Mouse (Mus musculus) hindbrain, postnatal 0 days (tissue): ENCODE measurements around the gene Slc22a1. TPM values are rescaled to one million over a fixed set of nuclear protein-coding genes. Genes with fewer than 3 reads are reported as not detected.

Experiments
- ATAC-seq: fragments of 200-750 bp; cut with Nextera tagmentation; 2 replicates; pipeline ENCODE4 v1.8.0; 2017; ENCODE audit warnings: mild to moderate bottlenecking, moderate TSS enrichment, moderate library complexity
- DNase-seq: peaks from one replicate; pipeline ENCODE4 v3.0.0-alpha.2; 2015; ENCODE audit warnings: low spot score
- H3K27ac ChIP-seq: fragments of 300-500 bp; sonication (generic); 2 replicates; pipeline ENCODE4 v1.5.1; 2014; ENCODE audit warnings: mild to moderate bottlenecking
- H3K27me3 ChIP-seq: fragments of 300-500 bp; sonication (generic); 2 replicates; pipeline ENCODE4 v1.6.1; 2014; ENCODE audit warnings: low read length, mixed read lengths; ENCODE audit not compliant: insufficient read depth
- H3K36me3 ChIP-seq: fragments of 300-500 bp; sonication (generic); 2 replicates; pipeline ENCODE4 v1.6.1; 2014; ENCODE audit warnings: low read length, mixed read lengths; ENCODE audit not compliant: insufficient read depth
- H3K4me1 ChIP-seq: fragments of 300-500 bp; sonication (generic); 2 replicates; pipeline ENCODE4 v1.6.1; 2014; ENCODE audit warnings: antibody characterized with exemption, low read length, mixed read lengths; ENCODE audit not compliant: insufficient read depth
- H3K4me2 ChIP-seq: fragments of 300-500 bp; sonication (generic); 2 replicates; pipeline ENCODE4 v1.6.1; 2014; ENCODE audit warnings: low read depth, mild to moderate bottlenecking, low read length, moderate library complexity, mixed read lengths
- H3K4me3 ChIP-seq: fragments of 300-500 bp; sonication (generic); 2 replicates; pipeline ENCODE4 v1.5.1; 2014; ENCODE audit warnings: low read length
- H3K9ac ChIP-seq: fragments of 300-500 bp; sonication (generic); replicated peaks from 2 replicates; pipeline ENCODE4 v1.6.1; 2014; ENCODE audit warnings: mild to moderate bottlenecking, low read length, moderate library complexity, mixed read lengths
- H3K9me3 ChIP-seq: fragments of 300-500 bp; sonication (generic); 2 replicates; pipeline ENCODE4 v1.6.1; 2016; ENCODE audit warnings: low read length, mixed read lengths
- CTCF ChIP-seq: IDR thresholded peaks from 2 replicates; pipeline ENCODE4 v1.5.1; 2016; ENCODE audit warnings: antibody characterized with exemption, control low read depth, low read depth
- WGBS: fragments of 180-500 bp; shearing (Covaris S2); extraction: QIAGEN DNeasy Blood & Tissue Kit; methylation state at CpG from one replicate; pipeline ENCODE4 v1.1.7; 2014; 5-methylcytosine and 5-hydroxymethylcytosine counted together
- polyA plus RNA-seq: library from polyadenylated mRNA; unstranded; fragments of >200 nt; fragmentation: Nextera tagmentation; extraction: Ambion mirVana; gene quantifications from 2 replicates; pipeline ENCODE4 v1.2.1, GENCODE M21; 2015
- total RNA-seq: library from RNA; depleted of rRNA; stranded (reverse); fragments of >200 nt; gene quantifications from 2 replicates; pipeline ENCODE4 v1.2.3, GENCODE M21; 2014

The Slc22a1 gene
- total and polyA plus RNA-seq, 2 experiments from 2014 or later = 0.10 to 0.26 TPM

DNA sequence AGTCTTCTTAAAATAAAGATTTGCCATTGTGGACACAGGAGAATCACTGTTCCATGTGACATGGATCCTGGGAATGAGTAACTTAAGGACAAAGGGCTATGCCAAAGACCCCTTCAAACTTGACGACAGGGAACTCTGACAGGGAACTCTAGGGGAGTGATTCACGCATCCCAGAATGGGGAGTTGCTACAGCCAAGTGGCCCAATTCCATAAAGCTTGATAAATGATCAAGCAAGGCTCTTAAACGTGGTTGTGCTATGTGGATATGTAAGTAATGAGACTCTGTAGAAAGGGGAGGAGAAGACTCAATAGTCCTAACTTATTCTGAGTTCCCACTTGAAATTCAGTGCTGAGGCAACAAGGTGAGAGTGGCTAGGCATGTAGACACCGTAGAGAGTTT, 40.8 kb downstream of the Slc22a1 start:
- WGBS = 54% methylated on average over 4 of the region's 4 CpGs
- no peaks in the 10 kb centered on the region for H3K27me3 ChIP-seq
- no peak overlapping the region for H3K27ac ChIP-seq
- no peaks in the 10 kb centered on the region for H3K9me3 ChIP-seq
- DNase-seq = no peak
- H3K4me1 ChIP-seq = 0 out of 2 replicates have a peak, but pooled peaks cover 6% of the 10 kb centered on the region
- H3K4me3 ChIP-seq = no peak overlapping the region
- no peak for ATAC-seq
- H3K4me2 ChIP-seq = no peak overlapping the region
- H3K36me3 ChIP-seq = no peaks in the 10 kb centered on the region
- no peak for TF ChIP-seq CTCF
- H3K9ac ChIP-seq = no peak overlapping the region

DNA sequence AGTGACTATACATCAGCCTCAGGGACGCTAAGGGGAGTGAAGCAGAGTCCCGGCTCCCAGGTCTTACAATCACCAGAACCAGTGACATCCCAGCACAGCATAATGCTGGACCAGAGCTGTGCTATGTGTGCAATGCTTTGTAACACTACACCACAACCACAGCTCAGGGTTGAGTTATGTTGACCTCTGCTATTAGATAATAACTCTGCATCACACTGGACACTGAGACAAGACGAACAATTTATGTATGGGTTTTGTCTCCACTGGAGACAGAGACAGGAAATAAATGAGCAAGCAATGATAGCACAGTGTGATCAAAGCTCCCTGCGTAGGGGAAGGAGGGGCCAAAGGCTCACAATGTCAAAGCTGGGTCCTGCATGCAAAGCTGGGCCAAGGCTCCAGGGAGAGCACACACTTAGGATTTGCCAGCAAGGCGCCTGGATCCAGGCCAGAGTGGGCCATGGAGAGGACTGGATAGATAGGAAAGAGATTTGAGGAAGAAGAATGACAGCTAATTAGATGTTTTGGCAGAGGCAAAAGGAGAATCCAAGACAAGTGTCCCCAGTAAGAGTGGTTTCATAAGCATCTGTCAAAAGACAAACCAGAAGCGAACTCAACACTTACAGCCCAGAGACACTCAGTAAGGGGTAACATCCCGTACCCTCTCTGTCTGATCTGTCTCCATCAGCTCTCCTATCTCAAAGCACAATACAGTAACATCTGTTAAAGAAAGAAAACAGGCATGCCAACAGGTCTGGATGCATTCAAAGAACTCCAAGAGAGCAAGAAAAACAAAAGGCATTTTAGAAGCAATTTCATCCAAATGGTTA, 43.6 kb downstream of the Slc22a1 start:
- H3K27ac ChIP-seq = no peak overlapping the region
- no peaks in the 10 kb centered on the region for H3K36me3 ChIP-seq
- no peaks in the 10 kb centered on the region for H3K9me3 ChIP-seq
- 0 out of 2 replicates have a peak, but pooled peaks cover 6% of the 10 kb centered on the region for H3K4me1 ChIP-seq
- H3K4me3 ChIP-seq = no peak overlapping the region
- TF ChIP-seq CTCF = no peak
- H3K9ac ChIP-seq = no peak overlapping the region
- H3K4me2 ChIP-seq = no peak overlapping the region
- DNase-seq (peak; percentile 43), ATAC-seq (no peak)
- WGBS = 30% methylated on average over 7 of the region's 7 CpGs
- no peaks in the 10 kb centered on the region for H3K27me3 ChIP-seq

DNA sequence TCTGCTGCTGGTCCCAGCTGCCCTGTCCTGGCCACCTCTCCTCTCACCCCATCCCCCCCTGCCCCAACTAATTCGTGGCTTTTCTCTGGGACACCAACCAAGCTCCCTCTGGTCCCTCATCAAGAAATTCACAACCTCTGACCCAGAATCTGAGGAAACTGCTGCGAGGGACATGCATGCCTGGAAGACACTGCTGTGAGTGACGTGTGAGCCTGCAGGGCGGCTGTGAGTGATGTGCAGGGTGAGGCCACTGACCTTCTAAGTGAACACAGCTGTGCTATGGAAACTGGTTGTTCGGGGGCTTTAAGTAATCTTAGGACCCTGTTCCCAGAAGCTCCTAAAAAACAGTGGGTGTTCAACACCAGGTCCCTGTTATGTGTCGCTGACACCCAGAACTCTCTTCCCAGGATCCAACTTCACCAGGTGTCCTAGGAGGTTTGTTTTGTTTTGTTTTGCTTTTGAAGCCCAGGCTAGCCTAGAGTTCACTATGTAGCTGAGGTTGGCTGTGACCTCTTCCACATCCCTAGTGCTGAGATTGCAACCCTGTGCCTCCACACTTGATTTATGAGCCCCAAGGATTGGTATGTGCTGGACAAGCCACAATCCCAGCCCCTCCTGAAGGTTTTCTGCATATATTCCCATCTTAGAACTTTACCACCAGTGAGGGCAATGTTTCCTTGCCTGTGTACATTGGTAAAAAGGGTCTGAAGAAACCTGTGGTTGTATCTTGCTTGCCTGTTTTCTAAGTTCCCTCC, 44.5 kb downstream of the Slc22a1 start:
- Histone ChIP-seq H3K4me1 (0 out of 2 replicates have a peak, but pooled peaks cover 6% of the 10 kb centered on the region), H3K27me3 (no peaks in the 10 kb centered on the region), H3K9me3 (no peaks in the 10 kb centered on the region), H3K27ac (no peak overlapping the region), H3K4me3 (no peak overlapping the region), H3K36me3 (no peaks in the 10 kb centered on the region), H3K9ac (no peak overlapping the region), H3K4me2 (no peak overlapping the region)
- DNase-seq (no peak), ATAC-seq (no peak)
- WGBS = 50% methylated on average over 6 of the region's 6 CpGs
- TF ChIP-seq CTCF = no peak

DNA sequence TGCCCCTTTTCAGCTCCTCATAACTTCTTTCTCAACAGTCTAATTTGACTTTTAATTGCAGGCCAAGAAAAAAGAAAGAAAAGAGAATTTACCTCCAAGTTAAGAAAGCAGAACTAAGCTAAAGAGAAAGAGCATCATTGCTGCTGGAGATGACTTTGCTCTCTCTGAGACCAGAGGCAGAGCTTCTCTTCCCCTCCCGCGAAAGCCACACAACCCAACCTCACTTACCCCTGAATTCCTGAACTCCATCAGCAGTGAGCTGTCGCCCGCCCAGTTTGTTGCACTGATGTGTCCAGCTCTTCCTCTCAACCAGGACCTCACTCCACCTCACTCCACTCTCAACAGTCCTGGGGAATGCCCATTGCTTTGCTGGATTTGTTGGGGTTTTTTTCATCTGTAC, 47.6 kb downstream of the Slc22a1 start:
- H3K27ac ChIP-seq = no peak overlapping the region
- DNase-seq (no peak), ATAC-seq (no peak)
- no peaks in the 10 kb centered on the region for H3K27me3 ChIP-seq
- WGBS = 88% methylated on average over 4 of the region's 4 CpGs
- H3K4me3 ChIP-seq = no peak overlapping the region
- TF ChIP-seq CTCF = no peak
- H3K36me3 ChIP-seq = no peaks in the 10 kb centered on the region
- H3K9me3 ChIP-seq = peaks cover 3% of the 10 kb centered on the region; the same call in 1 of the 2 replicates
- no peak overlapping the region for H3K4me2 ChIP-seq
- H3K4me1 ChIP-seq = 0 out of 2 replicates have a peak, but pooled peaks cover 6% of the 10 kb centered on the region
- H3K9ac ChIP-seq = no peak overlapping the region

DNA sequence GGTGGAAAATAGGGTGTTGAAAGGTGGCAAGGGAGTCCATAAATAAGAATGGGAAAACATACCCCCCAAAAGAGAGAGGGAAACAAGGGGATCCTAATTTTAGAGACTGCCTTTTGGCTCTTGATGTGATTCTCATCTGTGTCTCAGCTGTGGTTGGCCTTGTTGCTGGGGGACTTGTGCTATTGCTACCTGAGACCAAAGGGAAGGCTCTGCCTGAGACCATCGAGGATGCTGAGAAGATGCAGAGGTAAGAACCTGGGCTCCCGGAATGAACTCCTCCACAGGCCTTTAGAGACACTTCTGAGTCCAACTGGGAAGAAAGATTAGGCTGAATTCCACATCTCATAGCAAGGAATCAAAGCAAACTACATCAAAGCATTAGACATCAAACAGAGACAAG, 56.0 kb downstream of the Slc22a1 start:
- Histone ChIP-seq H3K36me3 (no peaks in the 10 kb centered on the region), H3K4me2 (no peak overlapping the region), H3K27me3 (no peaks in the 10 kb centered on the region), H3K4me1 (no peaks in the 10 kb centered on the region), H3K4me3 (no peak overlapping the region), H3K9ac (no peak overlapping the region), H3K9me3 (no peaks in the 10 kb centered on the region), H3K27ac (no peak overlapping the region)
- no peak for ATAC-seq
- no peak for TF ChIP-seq CTCF
- 80% methylated on average over 2 of the region's 2 CpGs for WGBS
- no peak for DNase-seq

DNA sequence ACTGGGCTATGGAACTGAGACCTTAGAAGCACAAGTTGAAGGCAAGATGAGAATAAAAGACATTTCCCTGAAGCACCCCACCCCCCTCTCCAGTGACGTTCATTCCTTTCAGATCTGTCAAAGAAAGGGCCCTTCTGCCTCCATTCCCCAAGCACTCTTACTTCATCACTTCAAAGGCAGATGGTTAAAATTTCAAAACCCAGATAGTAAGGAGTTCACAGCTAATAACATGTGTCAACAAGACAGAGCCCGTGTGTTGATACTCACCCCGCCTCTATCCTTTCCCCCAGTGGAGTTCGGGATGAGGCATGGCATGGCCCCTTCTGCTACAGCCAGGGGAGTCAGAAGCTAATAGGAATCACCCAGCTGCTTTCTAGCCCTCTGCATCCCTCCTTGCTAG, 60.2 kb downstream of the Slc22a1 start:
- Histone ChIP-seq H3K36me3 (no peaks in the 10 kb centered on the region), H3K27ac (no peak overlapping the region), H3K9ac (no peak overlapping the region), H3K9me3 (no peaks in the 10 kb centered on the region), H3K4me2 (no peak overlapping the region), H3K4me1 (no peaks in the 10 kb centered on the region), H3K27me3 (no peaks in the 10 kb centered on the region), H3K4me3 (no peak overlapping the region)
- whole genome bisulfite sequencing = 76% methylated on average over 4 of the region's 4 CpGs
- no peak for ATAC-seq
- no peak for TF ChIP-seq CTCF
- no peak for DNase-seq
